In genomic region chr4:136466226-136466625, GRCm38 (mm10) we compare ENCODE assay signal across 9 mouse cellular contexts. TPM values are rescaled to one million over a fixed set of nuclear protein-coding genes. Genes with fewer than 3 reads are reported as not detected.
A peak's percentile ranks its signal among the peaks of the same experiment; 100 is the strongest.
DNase-seq lines count a peak whose midpoint lies in the region; ATAC-seq and TF ChIP-seq lines count a peak whose summit lies in the region.
"Had no signal": no experiment of that assay in that cellular context is flagged by ENCODE, and none has a peak within 500 bp of the region (broad histone marks: within the 10 kb centered on the region; RNA-seq: fewer than 3 reads in every experiment).

No protein-coding gene starts in this region.

- H3K27ac ChIP-seq in hindbrain, postnatal 0 days, result no peak overlapping the region; the same call in 1 of the 2 replicates
- no peak overlapping the region for H3K27ac ChIP-seq in hindbrain, embryonic 13.5 days
- peak overlapping the region; percentile 38 for H3K27ac ChIP-seq in heart, embryonic 12.5 days (ENCODE audit: poor library complexity, severe bottlenecking)
- no peak overlapping the region for H3K27ac ChIP-seq in hindbrain, embryonic 16.5 days (ENCODE audit: low read depth, low read length)
- H3K27ac ChIP-seq: liver, embryonic 13.5 days had no signal

- no peak for TF ChIP-seq CTCF in hindbrain, postnatal 0 days (IDR thresholded peaks at IDR 0.05; ENCODE audit: low read depth)

- 0 out of 2 replicates have a peak, but pooled peaks cover 4% of the 10 kb centered on the region for H3K4me1 ChIP-seq in hindbrain, postnatal 0 days (ENCODE audit: insufficient read depth, low read length)
- H3K4me1 ChIP-seq in hindbrain, embryonic 13.5 days (replicated peaks), result peaks cover 36% of the 10 kb centered on the region
- peaks cover 31% of the 10 kb centered on the region for H3K4me1 ChIP-seq in heart, embryonic 12.5 days (replicated peaks)
- peaks cover 16% of the 10 kb centered on the region for H3K4me1 ChIP-seq in hindbrain, embryonic 16.5 days (ENCODE audit: control insufficient read depth, insufficient read depth, low read depth, low read length)

- DNase-seq in hindbrain, postnatal 0 days (ENCODE audit: low spot score), result peak; percentile 37
- peak; percentile 79 for DNase-seq in cerebellum, adult 8-10 months
- peak; percentile 49 to 50 for DNase-seq in kidney, postnatal 25 days
- no peak for DNase-seq in adrenal gland, postnatal 4 days (ENCODE audit: low spot score in 2 of 2)
- no peak for DNase-seq in spleen, postnatal 4 days (ENCODE audit: low spot score in 2 of 2)
- DNase-seq: liver, embryonic 13.5 days had no signal

- ATAC-seq in hindbrain, postnatal 0 days, result no peak
- ATAC-seq in hindbrain, embryonic 13.5 days (ENCODE audit: low FRiP score), result no peak
- no peak for ATAC-seq in heart, embryonic 12.5 days (ENCODE audit: insufficient number of reproducible peaks, low FRiP score)
- no peak for ATAC-seq in hindbrain, embryonic 16.5 days

- H3K27me3 ChIP-seq in hindbrain, postnatal 0 days (ENCODE audit: insufficient read depth, low read length), result no peaks in the 10 kb centered on the region
- peaks cover 43% of the 10 kb centered on the region for H3K27me3 ChIP-seq in hindbrain, embryonic 13.5 days
- H3K27me3 ChIP-seq in heart, embryonic 12.5 days (replicated peaks), result peaks cover 3% of the 10 kb centered on the region; the same call in 1 of the 2 replicates
- H3K27me3 ChIP-seq in hindbrain, embryonic 16.5 days (replicated peaks; ENCODE audit: control insufficient read depth, insufficient read depth, low read length), result peaks cover 5% of the 10 kb centered on the region

- H3K9ac ChIP-seq in hindbrain, postnatal 0 days (replicated peaks; ENCODE audit: low read length), result no peak overlapping the region
- H3K9ac ChIP-seq in hindbrain, embryonic 13.5 days, result no peak overlapping the region
- 0 out of 2 replicates have a peak overlapping the region, but pooled peaks have one; percentile 7 for H3K9ac ChIP-seq in heart, embryonic 12.5 days
- no peak overlapping the region; the same call in 1 of the 2 replicates for H3K9ac ChIP-seq in hindbrain, embryonic 16.5 days (ENCODE audit: low read depth, low read length)
- H3K9ac ChIP-seq: liver, embryonic 13.5 days had no signal

- H3K9me3 ChIP-seq in hindbrain, postnatal 0 days (ENCODE audit: low read length), result no peaks in the 10 kb centered on the region
- H3K9me3 ChIP-seq in hindbrain, embryonic 13.5 days, result no peaks in the 10 kb centered on the region
- H3K9me3 ChIP-seq in heart, embryonic 12.5 days (replicated peaks), result no peaks in the 10 kb centered on the region
- H3K9me3 ChIP-seq in hindbrain, embryonic 16.5 days (ENCODE audit: control insufficient read depth, low read length), result no peaks in the 10 kb centered on the region
- H3K9me3 ChIP-seq: liver, embryonic 13.5 days had no signal

- H3K4me3 ChIP-seq in hindbrain, postnatal 0 days (ENCODE audit: low read length), result no peak overlapping the region
- no peak overlapping the region for H3K4me3 ChIP-seq in hindbrain, embryonic 13.5 days
- H3K4me3 ChIP-seq in heart, embryonic 12.5 days, result no peak overlapping the region
- H3K4me3 ChIP-seq in hindbrain, embryonic 16.5 days (ENCODE audit: low read length), result no peak overlapping the region
- H3K4me3 ChIP-seq: liver, embryonic 13.5 days had no signal

- 46% methylated on average over 4 of the region's 4 CpGs for WGBS in hindbrain, postnatal 0 days
- WGBS in hindbrain, embryonic 13.5 days, result 61% methylated on average over 4 of the region's 4 CpGs
- WGBS in heart, embryonic 12.5 days, result 31% methylated on average over 4 of the region's 4 CpGs
- WGBS in hindbrain, embryonic 16.5 days, result 62% methylated on average over 4 of the region's 4 CpGs

- H3K36me3 ChIP-seq in hindbrain, postnatal 0 days (ENCODE audit: insufficient read depth, low read length), result no peaks in the 10 kb centered on the region
- no peaks in the 10 kb centered on the region for H3K36me3 ChIP-seq in hindbrain, embryonic 13.5 days
- H3K36me3 ChIP-seq in heart, embryonic 12.5 days, result no peaks in the 10 kb centered on the region
- no peaks in the 10 kb centered on the region for H3K36me3 ChIP-seq in hindbrain, embryonic 16.5 days (ENCODE audit: control insufficient read depth, insufficient read depth, low read length)
- H3K36me3 ChIP-seq: liver, embryonic 13.5 days had no signal

- no peak overlapping the region for H3K4me2 ChIP-seq in hindbrain, postnatal 0 days (ENCODE audit: low read depth, low read length)
- H3K4me2 ChIP-seq in hindbrain, embryonic 13.5 days, result no peak overlapping the region
- no peak overlapping the region for H3K4me2 ChIP-seq in heart, embryonic 12.5 days
- no peak overlapping the region for H3K4me2 ChIP-seq in hindbrain, embryonic 16.5 days (ENCODE audit: low read length)
- H3K4me2 ChIP-seq: liver, embryonic 13.5 days had no signal

RNA-seq across cellular contexts. Expression of gene Luzp1, which starts 3.3 kb away (rescaled TPM):
- 15.6 and 18.3 TPM in 2 replicates for total RNA-seq in hindbrain, postnatal 0 days (2014; rRNA removed)
- polyA plus RNA-seq in hindbrain, postnatal 0 days (2015; fragmentation: Nextera tagmentation; extraction: Ambion mirVana), result 71.4 and 76.4 TPM in 2 replicates
- 67.1 and 76.1 TPM in 2 replicates for polyA plus RNA-seq in hindbrain, embryonic 13.5 days (2015; fragmentation: Nextera tagmentation; extraction: Ambion mirVana)
- 83.8 and 95.1 TPM in 2 replicates for polyA plus RNA-seq in heart, embryonic 12.5 days (2016; fragmentation: Nextera tagmentation; extraction: Ambion mirVana)
- 10 to 100 TPM; 35.7 to 39.8 TPM for total RNA-seq in adrenal gland, postnatal 4 days (2021)
- 55.5 and 63.4 TPM in 2 replicates for polyA plus RNA-seq in hindbrain, embryonic 16.5 days (2015; fragmentation: Nextera tagmentation; extraction: Ambion mirVana)

RNA-seq across cellular contexts. Expression of gene 6030445D17Rik, which starts 4.2 kb away (rescaled TPM):
- 0.29 and 1.0 TPM in 2 replicates for total RNA-seq in hindbrain, postnatal 0 days (2014; rRNA removed)
- 0.16 and 0.37 TPM in 2 replicates for polyA plus RNA-seq in hindbrain, postnatal 0 days (2015; fragmentation: Nextera tagmentation; extraction: Ambion mirVana)
- polyA plus RNA-seq in hindbrain, embryonic 13.5 days (2015; fragmentation: Nextera tagmentation; extraction: Ambion mirVana), result 0.09 and 0.10 TPM in 2 replicates
- polyA plus RNA-seq in heart, embryonic 12.5 days (2016; fragmentation: Nextera tagmentation; extraction: Ambion mirVana), result 0.24 and 0.54 TPM in 2 replicates
- under 1 TPM; 0.40 to 0.50 TPM for total RNA-seq in adrenal gland, postnatal 4 days (2021)
- 0.11 and 0.43 TPM in 2 replicates for polyA plus RNA-seq in hindbrain, embryonic 16.5 days (2015; fragmentation: Nextera tagmentation; extraction: Ambion mirVana)
- polyA plus RNA-seq: liver, embryonic 13.5 days had no signal

RNA-seq across cellular contexts. Expression of gene Htr1d, which starts 42.9 kb away (rescaled TPM):
- 2.7 and 3.7 TPM in 2 replicates for total RNA-seq in hindbrain, postnatal 0 days (2014; rRNA removed)
- 3.6 and 4.0 TPM in 2 replicates for polyA plus RNA-seq in hindbrain, postnatal 0 days (2015; fragmentation: Nextera tagmentation; extraction: Ambion mirVana)
- 0.55 and 1.1 TPM in 2 replicates for polyA plus RNA-seq in hindbrain, embryonic 13.5 days (2015; fragmentation: Nextera tagmentation; extraction: Ambion mirVana)
- polyA plus RNA-seq in heart, embryonic 12.5 days (2016; fragmentation: Nextera tagmentation; extraction: Ambion mirVana), result 0.08 TPM in 1 of 2 replicates, not detected in the other
- total RNA-seq in adrenal gland, postnatal 4 days (2021), result under 1 TPM; 0.34 to 0.99 TPM
- 3.7 and 4.7 TPM in 2 replicates for polyA plus RNA-seq in hindbrain, embryonic 16.5 days (2015; fragmentation: Nextera tagmentation; extraction: Ambion mirVana)
- polyA plus RNA-seq: liver, embryonic 13.5 days had no signal

Comparison
In these comparisons a context has a peak if more than half of its experiments do, and no peak if none do; other contexts are left out.
1. DNase-seq: peak in hindbrain, postnatal 0 days (single experiment), cerebellum, adult 8-10 months (single experiment) and kidney, postnatal 25 days (2 of 2); none in adrenal gland, postnatal 4 days (0 of 2) and spleen, postnatal 4 days (0 of 2).